Mouse (Mus musculus): Measurements from ENCODE around the gene Rnf26.
A peak's percentile ranks its signal among the peaks of the same experiment; 100 is the strongest.

The Rnf26 gene

DNA sequence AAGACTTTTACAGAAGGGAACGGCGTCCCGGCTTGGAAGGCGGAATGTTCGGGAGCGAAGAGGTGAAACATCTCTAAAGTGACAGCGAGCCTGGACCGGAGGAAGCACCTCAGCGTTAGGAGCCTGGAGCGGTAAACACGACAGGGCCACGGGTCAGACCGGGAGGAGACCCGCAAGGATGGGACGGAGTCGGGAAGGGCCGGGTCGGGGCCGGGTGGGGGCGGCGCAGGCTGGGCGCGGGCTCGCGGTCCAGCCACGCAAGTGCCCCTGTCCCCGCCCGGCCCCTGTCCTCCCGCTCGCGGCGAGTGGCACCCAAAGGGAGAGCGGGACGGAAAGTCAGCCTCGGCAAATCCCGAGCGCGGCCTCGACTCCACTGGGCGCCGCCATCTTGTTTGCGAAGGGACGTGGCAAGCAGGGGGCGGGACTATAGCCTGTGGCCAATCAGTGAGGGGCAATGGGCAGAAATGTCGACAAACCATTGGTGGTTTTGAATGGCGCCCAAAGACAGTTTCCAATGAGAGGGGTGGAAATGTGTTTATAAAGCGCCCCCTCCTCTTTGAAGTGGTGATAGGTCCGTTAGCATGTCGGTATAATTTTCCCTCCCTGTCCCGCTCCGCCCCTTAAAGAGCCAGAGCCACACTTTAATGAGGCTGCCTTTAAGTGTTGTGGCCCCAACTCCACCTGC, at the start of gene Rnf26, which contains the start of gene Gm49380:
Gene Rnf26 (minus strand): TSS at position 413 of the 685 bp plus-strand sequence.
Gene Gm49380 (minus strand): TSS at position 396 of the 685 bp plus-strand sequence.
- DNase-seq (ENCODE audit: low read depth) = peak; percentile 99

DNA sequence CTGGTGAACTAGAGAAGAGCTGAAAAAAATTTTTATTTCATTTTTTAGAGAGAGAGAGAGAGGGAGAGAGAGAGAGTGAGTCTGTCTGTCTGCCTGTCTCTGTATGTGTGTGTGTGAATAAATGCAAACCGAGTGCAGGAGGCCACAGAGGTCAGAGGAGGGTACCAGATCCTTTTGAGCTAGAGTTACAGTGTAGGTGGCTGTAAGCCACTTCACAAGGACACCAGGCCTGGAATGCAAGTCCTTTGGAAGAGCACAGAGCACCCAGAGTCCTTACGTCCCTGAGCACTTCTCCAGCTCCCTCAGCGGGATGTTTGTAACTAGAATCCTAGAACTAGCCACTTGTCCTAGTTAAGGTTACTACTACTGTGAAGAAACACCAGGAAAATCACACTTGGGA, 46.6 kb upstream of the Rnf26 start:
- DNase-seq (ENCODE audit: low read depth) = no peak

GRCm38 (mm10) chr9:44147290-44147689, 34.0 kb upstream of the Rnf26 start:
- DNase-seq (ENCODE audit: low read depth) = no peak

DNA sequence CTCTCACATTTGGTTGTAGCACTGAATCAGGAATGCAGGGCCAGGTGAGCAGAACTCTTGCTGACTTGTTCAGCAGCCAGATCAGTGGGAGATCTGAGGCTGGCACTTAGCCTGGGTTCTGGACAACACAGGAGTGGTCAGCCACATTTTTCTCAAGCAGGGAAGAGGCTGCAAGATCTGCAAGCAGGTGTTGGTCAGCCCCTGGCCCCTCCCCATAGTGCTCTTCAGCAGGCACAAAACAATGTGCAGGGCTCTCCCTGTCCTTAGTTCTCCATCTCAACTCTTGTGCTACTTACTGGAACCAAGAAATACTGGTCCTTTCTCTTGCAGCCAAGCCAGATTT, 31.4 kb upstream of the Rnf26 start:
- DNase-seq (ENCODE audit: low read depth) = no peak

GRCm38 (mm10) chr9:44144023-44144717, 30.9 kb upstream of the Rnf26 start:
- DNase-seq (ENCODE audit: low read depth) = peak; percentile 38

- no peak for DNase-seq (ENCODE audit: low read depth)
Measured at GRCm38 (mm10) chr9:44143421-44143820, 30.1 kb upstream of the Rnf26 start.

- no peak for DNase-seq (ENCODE audit: low read depth)
Measured at GRCm38 (mm10) chr9:44141951-44142350, 28.6 kb upstream of the Rnf26 start.

DNA sequence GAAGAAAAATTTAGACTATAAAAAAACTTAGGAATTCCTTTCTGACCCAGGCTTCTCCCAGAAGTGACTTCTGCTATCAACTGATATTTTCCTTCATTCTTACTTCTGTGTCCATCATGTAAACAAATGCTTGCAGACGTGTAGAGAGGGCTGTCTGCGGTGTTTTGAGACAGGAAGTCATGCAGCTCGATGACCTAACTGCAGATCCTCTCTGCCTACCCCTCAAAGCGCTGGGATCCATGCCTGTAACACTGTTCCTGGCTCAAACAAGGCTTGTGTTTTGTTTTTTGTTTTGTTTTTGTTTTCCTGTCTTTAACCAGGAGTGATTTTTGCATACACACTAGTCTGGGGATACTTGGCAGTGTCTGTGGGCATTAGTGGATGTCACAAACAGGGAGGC, 24.5 kb upstream of the Rnf26 start:
- peak; percentile 42 for DNase-seq (ENCODE audit: low read depth)

GRCm38 (mm10) chr9:44135731-44136411, 22.6 kb upstream of the Rnf26 start:
- DNase-seq (ENCODE audit: low read depth) = no peak

DNA sequence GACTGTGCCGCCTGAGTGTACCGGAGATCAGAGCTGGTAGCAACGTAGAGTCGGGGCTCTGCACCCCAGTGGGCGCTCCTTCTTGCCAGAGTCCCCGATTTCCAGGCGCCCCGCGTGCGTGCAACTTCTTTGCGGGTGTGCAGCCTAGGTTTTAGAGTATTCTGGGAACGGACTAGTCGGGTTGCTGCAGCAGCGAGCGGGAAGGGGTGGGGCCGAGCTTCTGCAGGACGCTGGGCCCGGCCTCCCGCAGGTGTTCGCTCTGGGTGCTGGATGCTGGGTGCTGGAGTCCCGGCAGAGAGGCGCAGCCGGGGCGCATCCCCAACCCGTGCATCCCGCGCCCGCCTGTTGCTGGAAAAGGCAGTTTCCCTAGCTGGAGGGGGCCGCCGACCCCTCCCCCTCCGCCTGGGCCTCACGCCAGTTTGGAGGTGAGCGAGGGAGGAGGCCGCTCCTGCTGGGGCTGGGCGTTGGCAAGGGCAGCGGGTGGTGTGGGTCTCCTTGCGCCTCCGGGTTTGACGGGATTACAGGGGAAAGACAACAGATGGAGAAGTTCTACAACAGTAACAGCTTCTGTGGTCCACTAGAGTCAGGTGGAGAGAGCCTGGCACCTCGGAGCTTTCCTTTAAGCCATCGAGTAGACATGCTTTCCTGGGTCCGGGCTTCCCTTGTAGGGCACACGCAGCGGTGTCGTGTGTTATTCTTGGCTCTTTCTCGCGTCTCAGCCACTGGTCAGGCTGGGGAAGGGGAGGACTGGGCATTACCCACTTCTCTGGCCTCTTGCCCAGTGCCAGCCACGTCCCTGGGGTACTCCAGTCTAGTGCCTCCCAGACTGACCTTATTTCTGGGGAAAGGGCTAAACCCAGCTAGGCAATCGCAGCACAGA, 21.8 kb upstream of the Rnf26 start:
- no peak for DNase-seq (ENCODE audit: low read depth)

DNA sequence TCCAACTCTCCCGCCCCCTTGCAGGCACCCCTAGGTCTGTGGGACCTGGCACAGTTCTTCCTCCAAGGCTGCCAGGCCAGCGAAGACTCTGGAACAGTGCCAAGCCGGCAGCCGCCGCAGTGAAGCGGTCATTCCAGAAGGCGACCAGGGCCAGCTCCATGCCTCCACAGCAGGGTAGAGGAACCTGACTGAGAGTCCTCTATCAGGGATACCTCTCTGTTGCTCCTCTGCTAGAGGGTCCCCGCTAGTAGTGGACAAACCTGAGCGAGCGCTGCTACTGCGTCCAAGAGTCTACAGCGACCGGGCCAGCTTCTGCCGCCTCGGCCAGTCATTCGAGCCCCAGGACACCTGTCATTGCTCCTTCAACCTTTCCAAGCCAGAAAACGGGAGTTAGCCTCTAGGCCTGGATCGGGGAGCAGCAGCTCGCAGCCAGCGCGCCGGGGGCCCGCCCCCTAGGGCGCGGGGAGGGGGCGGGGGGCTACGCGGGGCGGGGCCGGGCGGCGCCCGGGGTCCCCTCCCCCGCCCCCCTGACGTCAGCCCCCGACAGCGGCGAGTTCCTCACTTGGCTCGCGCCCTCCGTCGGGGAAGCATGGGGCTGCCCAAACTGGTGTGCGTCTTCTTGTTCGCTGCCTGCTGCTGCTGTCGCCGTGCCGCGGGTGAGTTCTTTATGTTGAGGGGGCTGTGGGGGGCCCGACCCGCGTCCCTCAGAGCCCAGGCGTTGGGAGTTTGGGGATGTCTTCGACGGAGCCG, 21.0 kb upstream of the Rnf26 start, which contains the start of gene Mcam:
Gene Mcam (plus strand): TSS at position 369 of the 750 bp plus-strand sequence.
- peak; percentile 60 for DNase-seq (ENCODE audit: low read depth)

GRCm38 (mm10) chr9:44133287-44133686, 20.0 kb upstream of the Rnf26 start:
- DNase-seq (ENCODE audit: low read depth) = no peak

- DNase-seq (ENCODE audit: low read depth) = no peak
Measured at GRCm38 (mm10) chr9:44132200-44132599, 18.9 kb upstream of the Rnf26 start.

- no peak for DNase-seq (ENCODE audit: low read depth)
Measured at GRCm38 (mm10) chr9:44131276-44131590, 17.9 kb upstream of the Rnf26 start.

GRCm38 (mm10) chr9:44130581-44131275, 17.4 kb upstream of the Rnf26 start:
- DNase-seq (ENCODE audit: low read depth) = no peak

- DNase-seq (ENCODE audit: low read depth) = peak; percentile 87
Measured at GRCm38 (mm10) chr9:44130034-44130433, 16.7 kb upstream of the Rnf26 start.

DNA sequence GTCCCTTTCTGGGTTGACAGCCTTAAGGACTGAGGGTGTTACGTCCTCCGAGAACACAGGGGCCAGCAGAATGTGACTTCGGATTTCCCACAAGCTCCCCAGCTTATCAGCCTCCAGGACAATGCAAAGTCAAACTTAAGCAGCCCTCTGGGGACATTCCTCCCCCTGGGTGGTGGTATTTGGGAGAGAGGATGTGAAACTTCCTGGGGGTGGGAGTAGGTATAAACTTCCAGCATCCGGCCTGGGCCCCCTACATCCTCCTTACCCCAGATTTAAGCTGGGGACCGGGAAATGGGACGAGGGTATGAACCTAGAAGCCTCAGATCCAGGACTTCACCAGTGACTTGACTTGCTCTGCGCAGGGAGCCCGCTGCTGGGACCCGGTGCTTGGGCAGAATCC, 16.3 kb upstream of the Rnf26 start:
- DNase-seq (ENCODE audit: low read depth) = no peak

GRCm38 (mm10) chr9:44127351-44127801, 14.1 kb upstream of the Rnf26 start:
- no peak for DNase-seq (ENCODE audit: low read depth)

- no peak for DNase-seq (ENCODE audit: low read depth)
Measured at GRCm38 (mm10) chr9:44126746-44127145, 13.4 kb upstream of the Rnf26 start.

GRCm38 (mm10) chr9:44125546-44126428, 12.5 kb upstream of the Rnf26 start:
- DNase-seq (ENCODE audit: low read depth) = peak; percentile 91
